Mouse (Mus musculus): ENCODE measurements around the gene 2310011J03Rik. TPM values are rescaled to one million over a fixed set of nuclear protein-coding genes. Genes with fewer than 3 reads are reported as not detected.

2310011J03Rik gene
- polyA plus RNA-seq, 1 experiment from 2014 or later, result 39.7 TPM

GRCm38 (mm10) chr10:80285222-80286070 lies 34.9 kb downstream of the 2310011J03Rik start:
- WGBS, result 86% methylated on average over 11 of the region's 15 CpGs
- no peak overlapping the region for H3K27ac ChIP-seq (ENCODE audit: low read depth, low read length)
- H3K36me3 ChIP-seq (ENCODE audit: control insufficient read depth, insufficient read depth, low read length), result peaks cover 5% of the 10 kb centered on the region; the same call in 1 of the 2 replicates

GRCm38 (mm10) chr10:80282481-80283441 lies 37.6 kb downstream of the 2310011J03Rik start:
- WGBS, result 89% methylated on average over 20 of the region's 20 CpGs
- no peak overlapping the region for H3K27ac ChIP-seq (ENCODE audit: low read depth, low read length)
- no peaks in the 10 kb centered on the region for H3K27me3 ChIP-seq (ENCODE audit: control insufficient read depth, insufficient read depth, low read length)
- peaks cover 21% of the 10 kb centered on the region for H3K36me3 ChIP-seq (ENCODE audit: control insufficient read depth, insufficient read depth, low read length)
- H3K4me1 ChIP-seq (replicated peaks; ENCODE audit: control insufficient read depth, insufficient read depth, low read length), result no peaks in the 10 kb centered on the region
- no peak overlapping the region for H3K4me3 ChIP-seq (ENCODE audit: low read depth, low read length)
- no peaks in the 10 kb centered on the region for H3K9me3 ChIP-seq (ENCODE audit: control insufficient read depth, low read length)
- DNase-seq (ENCODE audit: low spot score) (no peak), ATAC-seq (replicated peaks; ENCODE audit: low FRiP score) (no peak)
- H3K9ac ChIP-seq (ENCODE audit: low read length), result no peak overlapping the region
- no peak overlapping the region for H3K4me2 ChIP-seq (ENCODE audit: low read depth, low read length, severe bottlenecking)

More at GRCm38 (mm10) chr10:80285222-80286070, 34.9 kb downstream of the 2310011J03Rik start:
- no peak for ATAC-seq (replicated peaks; ENCODE audit: low FRiP score)
- no peaks in the 10 kb centered on the region for H3K4me1 ChIP-seq (replicated peaks; ENCODE audit: control insufficient read depth, insufficient read depth, low read length)
- no peak overlapping the region for H3K9ac ChIP-seq (ENCODE audit: low read length)
- H3K4me2 ChIP-seq (ENCODE audit: low read depth, low read length, severe bottlenecking), result no peak overlapping the region
- DNase-seq (ENCODE audit: low spot score), result no peak
- H3K27me3 ChIP-seq (ENCODE audit: control insufficient read depth, insufficient read depth, low read length), result no peaks in the 10 kb centered on the region
- H3K9me3 ChIP-seq (ENCODE audit: control insufficient read depth, low read length), result no peaks in the 10 kb centered on the region
- no peak overlapping the region for H3K4me3 ChIP-seq (ENCODE audit: low read depth, low read length)

GRCm38 (mm10) chr10:80281921-80282371 lies 38.4 kb downstream of the 2310011J03Rik start:
- no peak overlapping the region for H3K4me3 ChIP-seq (ENCODE audit: low read depth, low read length)
- no peak for ATAC-seq (replicated peaks; ENCODE audit: low FRiP score)

GRCm38 (mm10) chr10:80281304-80281703 lies 39.0 kb downstream of the 2310011J03Rik start:
- H3K9me3 ChIP-seq (ENCODE audit: control insufficient read depth, low read length), result no peaks in the 10 kb centered on the region
- no peak overlapping the region for H3K27ac ChIP-seq (ENCODE audit: low read depth, low read length)
- H3K4me1 ChIP-seq (replicated peaks; ENCODE audit: control insufficient read depth, insufficient read depth, low read length), result no peaks in the 10 kb centered on the region
- H3K9ac ChIP-seq (ENCODE audit: low read length), result no peak overlapping the region
- H3K4me2 ChIP-seq (ENCODE audit: low read depth, low read length, severe bottlenecking), result no peak overlapping the region
- 83% methylated on average over 7 of the region's 7 CpGs for WGBS
- no peak for ATAC-seq (replicated peaks; ENCODE audit: low FRiP score)
- peaks cover 27% of the 10 kb centered on the region for H3K36me3 ChIP-seq (ENCODE audit: control insufficient read depth, insufficient read depth, low read length)
- no peaks in the 10 kb centered on the region for H3K27me3 ChIP-seq (ENCODE audit: control insufficient read depth, insufficient read depth, low read length)
- H3K4me3 ChIP-seq (ENCODE audit: low read depth, low read length), result no peak overlapping the region
- no peak for DNase-seq (ENCODE audit: low spot score)

More at GRCm38 (mm10) chr10:80281921-80282371, 38.4 kb downstream of the 2310011J03Rik start:
- Histone ChIP-seq H3K27me3 (ENCODE audit: control insufficient read depth, insufficient read depth, low read length) (no peaks in the 10 kb centered on the region), H3K36me3 (ENCODE audit: control insufficient read depth, insufficient read depth, low read length) (peaks cover 26% of the 10 kb centered on the region), H3K9me3 (ENCODE audit: control insufficient read depth, low read length) (no peaks in the 10 kb centered on the region), H3K4me1 (replicated peaks; ENCODE audit: control insufficient read depth, insufficient read depth, low read length) (no peaks in the 10 kb centered on the region), H3K9ac (ENCODE audit: low read length) (no peak overlapping the region), H3K27ac (ENCODE audit: low read depth, low read length) (no peak overlapping the region), H3K4me2 (ENCODE audit: low read depth, low read length, severe bottlenecking) (no peak overlapping the region)
- WGBS, result 85% methylated on average over 8 of the region's 8 CpGs
- DNase-seq (ENCODE audit: low spot score), result no peak

- H3K27ac ChIP-seq (ENCODE audit: low read depth, low read length), result no peak overlapping the region
- 90% methylated on average over 12 of the region's 12 CpGs for WGBS
- DNase-seq (ENCODE audit: low spot score) (no peak), ATAC-seq (replicated peaks; ENCODE audit: low FRiP score) (no peak)
- no peaks in the 10 kb centered on the region for H3K4me1 ChIP-seq (replicated peaks; ENCODE audit: control insufficient read depth, insufficient read depth, low read length)
- no peak overlapping the region for H3K9ac ChIP-seq (ENCODE audit: low read length)
- H3K27me3 ChIP-seq (ENCODE audit: control insufficient read depth, insufficient read depth, low read length), result no peaks in the 10 kb centered on the region
- H3K36me3 ChIP-seq (ENCODE audit: control insufficient read depth, insufficient read depth, low read length), result peaks cover 22% of the 10 kb centered on the region
- H3K4me3 ChIP-seq (ENCODE audit: low read depth, low read length), result no peak overlapping the region
- no peak overlapping the region for H3K4me2 ChIP-seq (ENCODE audit: low read depth, low read length, severe bottlenecking)
- H3K9me3 ChIP-seq (ENCODE audit: control insufficient read depth, low read length), result no peaks in the 10 kb centered on the region
Observed at GRCm38 (mm10) chr10:80279273-80279672, 41.1 kb downstream of the 2310011J03Rik start.

GRCm38 (mm10) chr10:80278390-80278789 lies 41.9 kb downstream of the 2310011J03Rik start:
- 94% methylated on average over 9 of the region's 9 CpGs for WGBS
- Histone ChIP-seq H3K9ac (ENCODE audit: low read length) (no peak overlapping the region), H3K27me3 (ENCODE audit: control insufficient read depth, insufficient read depth, low read length) (no peaks in the 10 kb centered on the region), H3K36me3 (ENCODE audit: control insufficient read depth, insufficient read depth, low read length) (peaks cover 22% of the 10 kb centered on the region), H3K4me1 (replicated peaks; ENCODE audit: control insufficient read depth, insufficient read depth, low read length) (no peaks in the 10 kb centered on the region), H3K4me3 (ENCODE audit: low read depth, low read length) (no peak overlapping the region), H3K9me3 (ENCODE audit: control insufficient read depth, low read length) (no peaks in the 10 kb centered on the region), H3K4me2 (ENCODE audit: low read depth, low read length, severe bottlenecking) (no peak overlapping the region), H3K27ac (ENCODE audit: low read depth, low read length) (no peak overlapping the region)
- ATAC-seq (replicated peaks; ENCODE audit: low FRiP score), result no peak
- no peak for DNase-seq (ENCODE audit: low spot score)

GRCm38 (mm10) chr10:80276238-80276637 lies 44.1 kb downstream of the 2310011J03Rik start:
- H3K36me3 ChIP-seq (ENCODE audit: control insufficient read depth, insufficient read depth, low read length), result peaks cover 22% of the 10 kb centered on the region
- no peak for DNase-seq (ENCODE audit: low spot score)
- 89% methylated on average over 5 of the region's 5 CpGs for WGBS

GRCm38 (mm10) chr10:80273847-80274246 lies 46.5 kb downstream of the 2310011J03Rik start:
- no peak overlapping the region for H3K4me3 ChIP-seq (ENCODE audit: low read depth, low read length)
- no peak overlapping the region for H3K4me2 ChIP-seq (ENCODE audit: low read depth, low read length, severe bottlenecking)
- no peak for DNase-seq (ENCODE audit: low spot score)
- peaks cover 14% of the 10 kb centered on the region; the same call in 1 of the 2 replicates for H3K36me3 ChIP-seq (ENCODE audit: control insufficient read depth, insufficient read depth, low read length)
- H3K27ac ChIP-seq (ENCODE audit: low read depth, low read length), result no peak overlapping the region
- no peak for ATAC-seq (replicated peaks; ENCODE audit: low FRiP score)
- no peaks in the 10 kb centered on the region for H3K9me3 ChIP-seq (ENCODE audit: control insufficient read depth, low read length)
- H3K27me3 ChIP-seq (ENCODE audit: control insufficient read depth, insufficient read depth, low read length), result no peaks in the 10 kb centered on the region
- no peak overlapping the region for H3K9ac ChIP-seq (ENCODE audit: low read length)
- 0 out of 2 replicates have a peak, but pooled peaks cover under 1% of the 10 kb centered on the region for H3K4me1 ChIP-seq (replicated peaks; ENCODE audit: control insufficient read depth, insufficient read depth, low read length)
- 97% methylated on average over 3 of the region's 3 CpGs for WGBS

More at GRCm38 (mm10) chr10:80276238-80276637, 44.1 kb downstream of the 2310011J03Rik start:
- Histone ChIP-seq H3K4me3 (ENCODE audit: low read depth, low read length) (no peak overlapping the region), H3K9me3 (ENCODE audit: control insufficient read depth, low read length) (no peaks in the 10 kb centered on the region), H3K27me3 (ENCODE audit: control insufficient read depth, insufficient read depth, low read length) (no peaks in the 10 kb centered on the region), H3K4me2 (ENCODE audit: low read depth, low read length, severe bottlenecking) (no peak overlapping the region), H3K4me1 (replicated peaks; ENCODE audit: control insufficient read depth, insufficient read depth, low read length) (no peaks in the 10 kb centered on the region), H3K27ac (ENCODE audit: low read depth, low read length) (no peak overlapping the region), H3K9ac (ENCODE audit: low read length) (no peak overlapping the region)
- no peak for ATAC-seq (replicated peaks; ENCODE audit: low FRiP score)
